Mouse (Mus musculus) ovary, postnatal 14 days (tissue): ENCODE results near the gene Tmed11.
A peak's percentile ranks its signal among the peaks of the same experiment; 100 is the strongest.
"Not testable (repeated sequence)": the region's sequence is repeated elsewhere in the genome, so short reads cannot be mapped to it uniquely, and the experiment has no call there.

Source experiments
- DNase-seq: peaks from one replicate; pipeline ENCODE4 v3.0.0; 2022; ENCODE audit warnings: low spot score

The Tmed11 gene

GRCm38 (mm10) chr5:108795263-108795662 is at the start of gene Tmed11:
Gene Tmed11 (minus strand): TSS chr5:108795363.
- DNase-seq = not testable (repeated sequence)

- no peak for DNase-seq
These were observed 41.0 kb upstream of the Tmed11 start for GRCm38 (mm10) chr5:108836156-108836555.

GRCm38 (mm10) chr5:108823276-108823675 is 28.1 kb upstream of the Tmed11 start:
- no peak for DNase-seq

GRCm38 (mm10) chr5:108808750-108809149 is 13.6 kb upstream of the Tmed11 start, which contains the start of gene Vmn2r8:
Gene Vmn2r8 (minus strand): TSS chr5:108808850.
- not testable (repeated sequence) for DNase-seq

- DNase-seq = no peak
These were observed 8.5 kb upstream of the Tmed11 start for GRCm38 (mm10) chr5:108803646-108804045.

GRCm38 (mm10) chr5:108790385-108790784 is 4.8 kb downstream of the Tmed11 start:
- peak; percentile 45 for DNase-seq

- no peak for DNase-seq
These were observed 20.4 kb downstream of the Tmed11 start, which contains the start of gene Rnf212 for GRCm38 (mm10) chr5:108774630-108775306. Gene Rnf212 (minus strand): TSS chr5:108774982.

- no peak for DNase-seq
These were observed 35.2 kb downstream of the Tmed11 start for GRCm38 (mm10) chr5:108760002-108760401.

GRCm38 (mm10) chr5:108758396-108758795 is 36.8 kb downstream of the Tmed11 start:
- DNase-seq = peak; percentile 1

GRCm38 (mm10) chr5:108751258-108751657 is 43.9 kb downstream of the Tmed11 start:
- not testable (repeated sequence) for DNase-seq

- no peak for DNase-seq
These were observed 44.6 kb downstream of the Tmed11 start for GRCm38 (mm10) chr5:108750328-108751210.

GRCm38 (mm10) chr5:108744629-108745028 is 50.5 kb downstream of the Tmed11 start:
- DNase-seq = no peak

GRCm38 (mm10) chr5:108743856-108744255 is 51.3 kb downstream of the Tmed11 start:
- no peak for DNase-seq

GRCm38 (mm10) chr5:108742596-108742995 is 52.6 kb downstream of the Tmed11 start:
- DNase-seq = no peak

- no peak for DNase-seq
These were observed 53.3 kb downstream of the Tmed11 start for GRCm38 (mm10) chr5:108741844-108742243.

- no peak for DNase-seq
These were observed 67.7 kb downstream of the Tmed11 start for GRCm38 (mm10) chr5:108727425-108727824.
